Mouse (Mus musculus) bone marrow, adult 2 months (tissue): ENCODE measurements around the gene Ntsr1.

Experiments
- CTCF ChIP-seq: fragments of 200-500 bp; IDR thresholded peaks from 2 replicates; pipeline ENCODE4 v1.5.1; 2011; ENCODE audit warnings: low read length, control low read depth; ENCODE audit not compliant: control insufficient read depth, insufficient read depth
- POLR2A ChIP-seq: fragments of 200-500 bp; IDR thresholded peaks from 2 replicates; pipeline ENCODE4 v1.6.1; 2011; ENCODE audit warnings: low read depth, mild to moderate bottlenecking, control low read depth, low read length, borderline replicate concordance; ENCODE audit not compliant: control insufficient read depth

GRCm38 (mm10) chr2:180552340-180552739 is 52.6 kb downstream of the Ntsr1 start:
- TF ChIP-seq CTCF (no peak), POLR2A (no peak)
